Mouse (Mus musculus): ENCODE measurements around the gene Map3k14.
A peak's percentile ranks its signal among the peaks of the same experiment; 100 is the strongest.

Map3k14 gene

DNA sequence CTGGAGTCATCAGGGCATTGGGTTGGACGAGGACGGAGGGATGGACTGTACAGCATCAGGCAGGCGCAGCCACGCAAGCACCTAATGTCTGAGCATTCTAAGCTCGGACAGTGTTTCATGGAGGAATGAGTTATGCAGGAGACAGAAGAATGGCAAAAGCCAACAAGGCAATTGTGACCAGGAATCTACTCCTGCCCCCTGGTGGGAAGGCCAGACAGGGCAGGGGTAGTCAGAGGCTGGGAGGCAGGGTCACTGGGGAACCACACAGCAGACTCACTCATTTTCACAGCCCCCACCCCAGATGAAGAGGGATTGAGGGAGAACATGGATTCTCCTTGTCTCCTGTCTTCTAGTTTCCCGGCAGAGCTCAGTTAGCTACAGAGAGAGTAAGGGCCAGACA lies 4.7 kb upstream of the Map3k14 start:
- no peak for DNase-seq (ENCODE audit: low spot score)

DNA sequence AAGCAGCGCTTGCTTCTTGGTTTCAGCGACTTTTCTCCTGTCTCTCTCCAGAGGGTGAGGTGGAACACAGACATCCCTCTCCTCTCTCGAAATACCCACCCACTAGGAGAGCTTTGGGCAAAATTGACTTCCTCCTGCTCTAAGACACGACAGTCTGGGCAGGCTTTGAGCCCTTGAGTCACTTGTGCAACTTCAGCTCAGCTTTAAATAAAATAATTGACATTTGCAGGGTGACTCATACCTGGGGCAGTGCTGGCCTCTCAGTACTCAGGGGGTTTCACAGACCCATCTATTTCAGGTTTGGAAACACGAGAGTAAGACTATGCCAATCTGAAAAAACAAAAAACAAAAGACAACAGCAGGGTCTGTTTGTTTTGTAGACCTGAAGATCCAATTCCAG lies 2.2 kb upstream of the Map3k14 start:
- no peak for DNase-seq (ENCODE audit: low spot score)

DNA sequence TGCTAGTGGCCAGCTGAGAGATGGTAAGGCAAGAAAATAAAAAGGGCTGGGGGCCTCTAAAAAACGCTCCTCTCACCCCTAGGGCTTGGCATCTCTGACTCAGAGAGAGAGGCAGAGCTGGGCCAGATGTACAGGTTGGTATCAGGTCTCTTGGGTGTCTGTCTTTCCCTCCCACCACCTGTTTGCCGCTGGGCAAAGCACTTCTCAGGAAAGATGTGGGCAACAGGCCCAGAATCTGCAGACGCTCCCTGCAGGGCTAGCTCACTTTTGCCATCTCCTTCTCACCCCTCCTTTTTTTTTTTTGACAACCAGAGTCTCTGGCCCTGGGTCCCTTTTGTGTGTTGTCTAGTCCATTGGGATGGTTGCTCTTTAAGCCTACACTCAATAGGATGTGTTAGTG lies 1.6 kb upstream of the Map3k14 start:
- no peak for DNase-seq (ENCODE audit: low spot score)

DNA sequence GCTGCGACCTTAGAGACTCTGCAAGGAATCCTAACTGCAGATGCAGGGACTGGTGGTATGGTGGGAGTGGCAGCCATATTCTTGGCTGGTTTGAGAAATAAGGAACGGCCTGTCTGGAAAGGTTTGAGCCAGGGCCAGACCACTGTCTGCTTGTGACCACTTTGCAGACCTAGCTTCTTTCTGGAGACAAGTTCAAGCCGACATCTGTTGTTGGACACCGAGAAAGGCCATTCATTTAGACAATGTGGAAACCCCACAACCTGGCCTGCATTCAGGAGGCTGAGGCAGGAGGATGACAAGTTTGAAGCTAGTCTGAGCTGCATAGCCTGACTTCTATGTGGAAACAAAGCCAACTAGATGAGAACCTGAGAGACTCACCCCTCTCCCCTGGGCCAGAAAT lies 1.1 kb upstream of the Map3k14 start:
- DNase-seq (ENCODE audit: low spot score): no peak

- no peak for DNase-seq (ENCODE audit: low spot score)
Observed at GRCm38 (mm10) chr11:103266729-103267345, 435 bp downstream of the Map3k14 start.

DNA sequence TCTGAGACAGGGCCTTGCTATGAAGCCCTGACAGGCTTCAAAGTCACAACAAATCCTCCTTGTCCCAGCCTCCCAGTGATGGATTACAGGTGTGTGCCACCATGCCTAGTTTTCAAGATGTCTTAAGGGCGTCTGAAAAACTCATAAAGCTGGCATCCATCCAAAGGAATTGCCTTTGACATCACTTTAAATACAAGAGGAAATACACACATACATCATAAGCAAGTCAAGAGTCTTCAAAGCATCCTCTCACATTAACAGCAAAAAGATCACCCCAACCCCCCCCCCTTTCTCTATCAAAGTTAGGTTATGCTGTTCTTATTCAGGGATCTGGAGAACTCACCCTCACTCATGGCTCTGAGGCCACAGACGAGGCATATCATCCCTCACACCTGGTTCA lies 1.4 kb downstream of the Map3k14 start:
- DNase-seq (ENCODE audit: low spot score): no peak

GRCm38 (mm10) chr11:103265211-103265610 lies 2.1 kb downstream of the Map3k14 start:
- DNase-seq (ENCODE audit: low spot score): no peak

- DNase-seq (ENCODE audit: low spot score): no peak
Observed at GRCm38 (mm10) chr11:103264427-103265005, 2.8 kb downstream of the Map3k14 start.

- DNase-seq (ENCODE audit: low spot score): no peak
Observed at GRCm38 (mm10) chr11:103263551-103263950, 3.7 kb downstream of the Map3k14 start.

GRCm38 (mm10) chr11:103262412-103263267 lies 4.6 kb downstream of the Map3k14 start:
- DNase-seq (ENCODE audit: low spot score): no peak

DNA sequence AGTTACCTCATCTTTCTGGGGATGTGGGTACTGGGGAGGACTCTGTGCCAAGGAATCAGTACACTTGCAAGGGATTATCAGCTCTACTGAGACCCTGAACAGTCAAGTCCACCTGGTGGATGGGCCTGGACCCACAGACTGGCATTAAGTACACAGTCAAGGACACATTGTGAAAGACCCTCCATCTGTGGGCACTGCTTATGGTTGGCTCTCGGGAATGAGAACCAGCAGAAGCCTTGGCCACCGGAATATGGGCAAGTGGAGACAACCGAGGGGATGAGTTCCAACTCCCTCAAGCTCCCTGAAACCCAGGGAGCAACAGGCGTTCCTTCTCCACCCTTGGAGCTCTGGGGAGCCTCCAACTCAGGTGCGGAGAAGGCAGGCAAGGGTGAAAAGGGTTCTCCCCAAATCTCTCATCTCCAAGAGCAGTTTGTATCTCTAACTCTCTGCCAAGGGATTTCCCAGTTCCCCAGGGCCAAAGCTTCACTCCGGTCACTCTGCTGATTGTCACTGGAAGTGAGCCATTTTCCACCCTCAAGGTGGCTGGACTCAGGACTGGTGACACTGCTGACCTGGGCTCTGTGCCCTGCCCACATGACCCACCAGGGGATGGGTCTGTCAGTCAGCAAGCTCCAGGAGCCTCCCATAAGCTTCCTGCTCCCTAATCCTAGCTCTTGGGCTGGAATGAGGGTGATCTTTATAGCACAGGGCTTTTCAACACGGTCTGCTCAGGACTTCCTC lies 5.4 kb downstream of the Map3k14 start:
- no peak for DNase-seq (ENCODE audit: low spot score)

- DNase-seq (ENCODE audit: low spot score): no peak
Observed at GRCm38 (mm10) chr11:103260515-103261192, 6.6 kb downstream of the Map3k14 start.

GRCm38 (mm10) chr11:103260034-103260433 lies 7.2 kb downstream of the Map3k14 start:
- DNase-seq (ENCODE audit: low spot score): no peak

DNA sequence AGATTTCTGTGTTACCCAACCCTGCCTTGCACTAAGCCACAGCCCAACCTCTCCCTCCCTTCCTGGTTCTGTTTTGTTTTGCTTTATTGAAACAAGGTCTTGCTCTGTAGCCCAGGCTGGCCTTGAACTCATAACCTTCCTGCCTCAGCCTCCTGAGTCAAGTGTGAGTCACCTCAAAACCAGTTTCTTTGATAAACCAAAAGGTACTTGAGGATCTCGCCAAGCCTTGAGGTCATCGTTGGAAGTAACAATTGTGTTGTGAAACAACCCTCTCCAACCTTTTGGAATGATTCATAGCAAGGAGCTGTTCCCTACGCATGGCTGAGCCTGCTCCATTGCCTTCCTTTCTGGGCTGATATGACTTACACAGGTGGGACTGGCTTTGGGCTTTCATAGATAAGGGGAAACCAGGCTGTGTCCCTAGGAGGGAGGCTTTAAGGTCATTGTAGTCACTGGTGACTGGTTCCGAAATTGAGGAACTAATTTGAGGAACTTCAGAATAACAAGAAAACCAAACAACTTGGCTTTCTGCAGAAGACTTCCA lies 9.3 kb downstream of the Map3k14 start:
- no peak for DNase-seq (ENCODE audit: low spot score)

DNA sequence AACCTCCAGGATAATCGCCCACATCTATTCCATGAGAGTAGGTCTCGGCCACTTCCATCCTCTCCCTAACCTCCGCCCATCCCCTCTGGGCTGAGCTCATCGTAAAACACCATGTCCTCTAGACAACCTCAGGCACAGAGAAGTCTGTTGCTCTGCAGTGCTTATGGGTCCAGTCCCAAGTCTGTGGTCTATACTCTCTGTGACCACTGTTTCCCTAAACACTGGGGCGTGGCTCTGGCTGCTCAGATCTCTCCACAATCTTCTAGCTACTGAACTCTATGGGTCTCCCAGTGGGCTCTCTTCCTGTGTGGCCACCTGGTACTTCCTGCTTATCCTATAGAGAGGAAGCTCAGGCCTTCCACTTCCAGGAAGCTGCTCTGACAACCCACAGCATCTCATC lies 13.7 kb downstream of the Map3k14 start:
- no peak for DNase-seq (ENCODE audit: low spot score)

DNA sequence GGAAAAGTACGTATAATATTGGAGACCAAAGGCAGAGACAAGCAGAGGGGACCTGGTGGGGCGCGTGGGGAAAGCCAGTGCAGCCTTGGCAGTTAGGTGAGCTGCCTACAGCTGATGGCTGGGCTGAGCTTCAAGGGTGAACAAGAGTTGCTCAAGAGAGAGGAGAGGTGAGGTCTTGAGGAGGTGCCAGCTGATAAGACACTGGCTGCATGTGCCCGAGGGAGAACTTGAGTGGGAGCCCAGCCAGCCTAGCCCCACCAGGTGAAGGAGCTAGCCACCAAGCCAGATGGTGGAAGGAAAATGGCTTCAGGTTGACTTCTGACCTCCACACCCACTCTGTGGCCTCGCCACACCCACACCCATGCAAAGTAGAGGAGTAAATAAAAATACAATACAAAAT lies 14.9 kb downstream of the Map3k14 start:
- DNase-seq (ENCODE audit: low spot score): no peak

GRCm38 (mm10) chr11:103250324-103250723 lies 16.9 kb downstream of the Map3k14 start:
- DNase-seq (ENCODE audit: low spot score): no peak

DNA sequence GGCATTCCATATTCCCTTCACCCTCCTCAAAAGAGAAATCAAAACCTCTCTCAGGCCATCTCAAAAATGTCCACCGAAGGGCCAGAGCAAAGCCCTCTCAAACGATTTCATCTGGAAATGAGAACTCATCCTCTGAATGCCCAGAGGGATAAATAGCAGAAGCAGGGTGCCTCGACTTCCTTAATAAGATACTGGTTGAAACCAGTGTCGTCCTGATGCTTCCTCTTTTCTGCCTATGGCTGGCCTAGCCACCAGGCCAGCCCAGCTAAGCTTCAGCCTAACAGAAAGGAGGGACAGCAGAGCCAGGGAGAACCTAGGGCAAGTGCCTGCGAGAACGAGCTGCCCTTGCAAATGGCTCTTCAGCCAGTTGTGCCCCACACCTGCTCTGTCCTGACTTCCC lies 17.8 kb downstream of the Map3k14 start:
- no peak for DNase-seq (ENCODE audit: low spot score)

GRCm38 (mm10) chr11:103248837-103249236 lies 18.4 kb downstream of the Map3k14 start:
- DNase-seq (ENCODE audit: low spot score): no peak

DNA sequence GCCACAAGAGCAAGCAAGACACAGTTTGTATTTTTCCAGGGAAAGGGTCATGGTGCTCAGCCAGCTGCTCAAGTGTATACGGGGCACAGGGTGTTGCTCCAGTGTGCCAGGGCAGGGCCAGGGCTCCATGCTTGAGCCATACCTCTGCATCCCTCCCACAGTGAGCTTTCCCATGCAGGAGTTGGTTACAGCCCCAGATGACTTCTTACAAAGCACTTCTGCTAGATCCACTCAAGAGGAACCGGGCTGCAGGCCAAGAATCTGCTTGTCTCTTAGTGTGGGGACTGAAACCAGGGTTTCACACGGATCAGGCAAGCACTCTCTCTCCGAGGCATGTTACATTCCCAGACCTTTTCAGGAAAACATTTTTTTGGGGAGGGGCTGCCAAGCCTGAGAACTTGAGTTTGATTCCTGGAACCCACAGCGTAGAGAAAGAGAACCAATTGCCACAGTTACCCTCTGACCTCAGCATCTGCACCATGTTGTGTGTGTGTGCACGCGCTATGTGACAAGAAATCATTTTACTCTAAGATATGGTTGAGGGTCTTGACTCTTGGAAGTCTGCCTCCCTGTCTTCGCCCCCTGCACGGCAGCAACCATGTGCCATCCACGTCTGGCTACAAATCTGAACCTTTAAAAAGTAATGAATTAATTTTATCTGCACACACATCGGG lies 19.6 kb downstream of the Map3k14 start:
- DNase-seq (ENCODE audit: low spot score): peak; percentile 47

DNA sequence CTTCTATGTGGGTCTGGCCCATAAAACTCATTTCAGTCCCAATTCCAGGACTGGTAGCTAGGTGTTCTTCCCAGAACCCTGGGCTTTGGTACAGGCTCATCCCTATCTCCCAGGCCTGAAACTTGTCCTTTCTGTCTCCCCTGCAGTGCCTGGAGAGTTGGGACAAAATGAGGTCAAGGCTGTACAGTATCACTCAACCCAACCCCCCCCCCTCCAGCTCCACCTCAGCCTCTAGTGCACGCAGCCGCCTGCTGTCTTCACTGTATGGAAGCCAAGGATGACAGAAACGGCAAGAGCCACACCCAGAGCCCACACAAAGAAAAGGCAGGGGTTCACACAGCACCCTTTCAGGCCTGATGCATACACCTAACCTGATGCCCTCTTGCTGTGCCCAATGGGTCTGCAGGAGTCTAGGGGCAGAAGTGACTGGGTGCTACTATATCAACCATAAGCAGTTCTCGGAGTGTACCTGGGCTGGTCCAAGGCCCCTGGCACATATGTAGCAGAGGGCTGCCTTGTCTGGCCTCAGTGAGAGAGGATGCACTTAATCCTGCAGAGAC lies 20.5 kb downstream of the Map3k14 start:
- DNase-seq (ENCODE audit: low spot score): no peak
